8 mouse cellular contexts compared by ENCODE assay signal in genomic region chr1:184846092-184846750, GRCm38 (mm10). TPM values are rescaled to one million over a fixed set of nuclear protein-coding genes. Genes with fewer than 3 reads are reported as not detected.
DNase-seq lines count a peak whose midpoint lies in the region; ATAC-seq and TF ChIP-seq lines count a peak whose summit lies in the region.

Gene Marc2, minus strand, starts transcription at chr1:184846451.

- peak within 1 kb of the TSS; percentile 87 for H3K4me3 ChIP-seq in testis, adult 2 months (ENCODE audit: control insufficient read depth, low read depth, low read length)
- H3K4me3 ChIP-seq in intestine, embryonic 16.5 days (ENCODE audit: low read length): peak within 1 kb of the TSS; percentile 86
- H3K4me3 ChIP-seq in liver, adult 2 months (ENCODE audit: insufficient read depth, low read depth, low read length): peak within 1 kb of the TSS; percentile 88
- peak within 1 kb of the TSS; percentile 88 for H3K4me3 ChIP-seq in small intestine, adult 2 months (ENCODE audit: low read depth, low read length)

- H3K4me1 ChIP-seq in testis, adult 2 months (ENCODE audit: control insufficient read depth, insufficient read depth, low read length): peaks cover 2% of the 10 kb centered on the region
- H3K4me1 ChIP-seq in intestine, embryonic 16.5 days (ENCODE audit: control insufficient read depth, insufficient read depth, low read length): peaks cover 20% of the 10 kb centered on the region
- peaks cover 18% of the 10 kb centered on the region for H3K4me1 ChIP-seq in liver, adult 2 months (ENCODE audit: control insufficient read depth, insufficient read depth, low read length)
- peaks cover 6% of the 10 kb centered on the region for H3K4me1 ChIP-seq in small intestine, adult 2 months (ENCODE audit: control insufficient read depth, insufficient read depth, insufficient read length, low read length)

- no peak for TF ChIP-seq CTCF in testis, adult 2 months (IDR thresholded peaks at IDR 0.05; ENCODE audit: control insufficient read depth, insufficient read depth, insufficient replicate concordance, low read depth, low read length)
- no peak for TF ChIP-seq CTCF in brain, embryonic 14.5 days (IDR thresholded peaks at IDR 0.05; ENCODE audit: borderline replicate concordance, extremely low read depth, insufficient read depth, insufficient read length)
- TF ChIP-seq CTCF in liver, adult 2 months (IDR thresholded peaks at IDR 0.05; ENCODE audit: low read depth, low read length): no peak
- no peak for TF ChIP-seq CTCF in small intestine, adult 2 months (IDR thresholded peaks at IDR 0.05; ENCODE audit: extremely low read depth, insufficient read length, insufficient replicate concordance, low read depth, low read length)

- H3K4me2 ChIP-seq in intestine, embryonic 16.5 days (ENCODE audit: low read depth, low read length): peak within 1 kb of the TSS; percentile 88

- no peak for TF ChIP-seq POLR2A in testis, adult 2 months (IDR thresholded peaks at IDR 0.05; ENCODE audit: control insufficient read depth, low read depth, low read length)
- no peak for TF ChIP-seq POLR2A in brain, embryonic 14.5 days (IDR thresholded peaks at IDR 0.05; ENCODE audit: borderline replicate concordance, extremely low read depth, insufficient read depth, insufficient read length, poor library complexity, severe bottlenecking)
- TF ChIP-seq POLR2A in liver, adult 2 months (IDR thresholded peaks at IDR 0.05; ENCODE audit: extremely low read depth, insufficient read depth, low read length): no peak
- TF ChIP-seq POLR2A in small intestine, adult 2 months (IDR thresholded peaks at IDR 0.05; ENCODE audit: low read depth, low read length): no peak

- H3K9ac ChIP-seq in intestine, embryonic 16.5 days (ENCODE audit: low read depth, low read length): peak within 1 kb of the TSS; percentile 93
- H3K9ac ChIP-seq in liver, adult 2 months (ENCODE audit: low read depth, low read length): peak within 1 kb of the TSS; percentile 95

- no peaks in the 10 kb centered on the region for H3K9me3 ChIP-seq in intestine, embryonic 16.5 days (ENCODE audit: control insufficient read depth, low read length)

- H3K27me3 ChIP-seq in testis, adult 2 months (ENCODE audit: control insufficient read depth, insufficient read depth, low read length): no peaks in the 10 kb centered on the region
- H3K27me3 ChIP-seq in intestine, embryonic 16.5 days (replicated peaks; ENCODE audit: control insufficient read depth, insufficient read depth, low read length): no peaks in the 10 kb centered on the region
- no peaks in the 10 kb centered on the region for H3K27me3 ChIP-seq in liver, adult 2 months (ENCODE audit: control insufficient read depth, insufficient read depth, low read length)
- H3K27me3 ChIP-seq in small intestine, adult 2 months (ENCODE audit: control insufficient read depth, insufficient read depth, low read length): no peaks in the 10 kb centered on the region

- no peak for DNase-seq in testis, postnatal 14 days (ENCODE audit: low spot score)
- DNase-seq in brain, embryonic 14.5 days (ENCODE audit: low read depth): no peak
- peak; percentile 9 to 24 for DNase-seq in gastrocnemius, postnatal 36 days
- peak; percentile 91 for DNase-seq in liver, adult 2 months (ENCODE audit: extremely low read depth, low read depth, low spot score)
- no peak for DNase-seq in cerebellum, adult 9-10 months

- peaks cover 35% of the 10 kb centered on the region for H3K79me2 ChIP-seq in liver, adult 2 months (ENCODE audit: control insufficient read depth, insufficient read depth, low read length)

- intact Hi-C loops in gastrocnemius, postnatal 36 days (cut with DNase I): no loop called here

- H3K27ac ChIP-seq in testis, adult 2 months (ENCODE audit: control insufficient read depth, insufficient read depth, low read depth, low read length): peak within 1 kb of the TSS; percentile 80
- peak within 1 kb of the TSS; percentile 96 for H3K27ac ChIP-seq in intestine, embryonic 16.5 days (ENCODE audit: low read length)
- peak within 1 kb of the TSS; percentile 89 for H3K27ac ChIP-seq in liver, adult 2 months (replicated peaks; ENCODE audit: insufficient read depth, low read depth, low read length)
- H3K27ac ChIP-seq in small intestine, adult 2 months (ENCODE audit: insufficient read depth, low read depth, low read length): peak within 1 kb of the TSS; percentile 84

- WGBS in intestine, embryonic 16.5 days: 3% methylated on average over 18 of the region's 18 CpGs
- WGBS in liver, adult 2 months: 1% methylated on average over 18 of the region's 18 CpGs
- WGBS in small intestine, adult 2 months: 1% methylated on average over 18 of the region's 18 CpGs

- ATAC-seq in intestine, embryonic 16.5 days: peak; percentile 57

- H3K36me3 ChIP-seq in testis, adult 2 months (ENCODE audit: control insufficient read depth, insufficient read depth, low read length): no peaks in the 10 kb centered on the region
- 0 out of 2 replicates have a peak, but pooled peaks cover under 1% of the 10 kb centered on the region for H3K36me3 ChIP-seq in intestine, embryonic 16.5 days (ENCODE audit: control insufficient read depth, insufficient read depth, low read length)
- H3K36me3 ChIP-seq in liver, adult 2 months (ENCODE audit: control insufficient read depth, insufficient read depth, low read length): no peaks in the 10 kb centered on the region
- H3K36me3 ChIP-seq in small intestine, adult 2 months (ENCODE audit: control insufficient read depth, insufficient read depth, low read length): peaks cover 2% of the 10 kb centered on the region

RNA-seq across cellular contexts. Expression of gene Marc2, which starts in this region (rescaled TPM):
- polyA plus RNA-seq in testis, adult 2 months (2012; rRNA removed): 34.3 and 36.5 TPM in 2 replicates
- polyA plus RNA-seq in brain, embryonic 14.5 days (2012; rRNA removed): 43.8 and 44.1 TPM in 2 replicates
- 100 to 1,000 TPM; 124 to 142 TPM for total RNA-seq in gastrocnemius, postnatal 36 days (2021)
- polyA plus RNA-seq in intestine, embryonic 16.5 days (2015; fragmentation: Nextera tagmentation; extraction: Ambion mirVana): 404 and 475 TPM in 2 replicates
- total RNA-seq in liver, adult 2 months (2014; rRNA removed): 563 and 653 TPM in 2 replicates
- 365 and 397 TPM in 2 replicates for polyA plus RNA-seq in liver, adult 2 months (2012; rRNA removed)
- 332 and 352 TPM in 2 replicates for polyA plus RNA-seq in small intestine, adult 2 months (2012; rRNA removed)

Comparison
In these comparisons a context has a peak if more than half of its experiments do, and no peak if none do; other contexts are left out.
1. DNase-seq: peak in gastrocnemius, postnatal 36 days (2 of 2) and liver, adult 2 months (single experiment); none in testis, postnatal 14 days (single experiment), brain, embryonic 14.5 days (single experiment) and cerebellum, adult 9-10 months (single experiment).
2. Peak in every context shown above with its lines, with median percentiles within 50 percentile points of each other: H3K27ac ChIP-seq and H3K4me3 ChIP-seq.